Mouse (Mus musculus) liver, postnatal 0 days (tissue): ENCODE results near the gene Tbc1d5. TPM values are rescaled to one million over a fixed set of nuclear protein-coding genes. Genes with fewer than 3 reads are reported as not detected.
"Not testable (repeated sequence)": the region's sequence is repeated elsewhere in the genome, so short reads cannot be mapped to it uniquely, and the experiment has no call there.

ENCODE experiments used
- ATAC-seq: fragments of 200-750 bp; cut with Nextera tagmentation; 2 replicates; pipeline ENCODE4 v1.8.0; 2017; ENCODE audit warnings: mild to moderate bottlenecking, moderate library complexity
- DNase-seq: peaks from one replicate; pipeline ENCODE4 v3.0.0-alpha.2; 2016
- H3K27ac ChIP-seq: fragments of 300-500 bp; sonication (generic); 2 replicates; pipeline ENCODE4 v1.5.1; 2014; ENCODE audit warnings: antibody characterized with exemption, moderate library complexity, mild to moderate bottlenecking, low read depth
- H3K27me3 ChIP-seq: fragments of 300-500 bp; sonication (generic); 2 replicates; pipeline ENCODE4 v1.6.1; 2014; ENCODE audit warnings: low read length, control low read depth, mixed read lengths; ENCODE audit not compliant: insufficient read depth
- H3K36me3 ChIP-seq: fragments of 300-500 bp; sonication (generic); replicated peaks from 2 replicates; pipeline ENCODE4 v1.6.1; 2014; ENCODE audit warnings: mild to moderate bottlenecking, control low read depth, low read length, moderate library complexity, mixed read lengths; ENCODE audit not compliant: insufficient read depth
- H3K4me1 ChIP-seq: fragments of 300-500 bp; sonication (generic); 2 replicates; pipeline ENCODE4 v1.6.1; 2014; ENCODE audit warnings: antibody characterized with exemption, mild to moderate bottlenecking, control low read depth; ENCODE audit not compliant: insufficient read depth
- H3K4me2 ChIP-seq: fragments of 300-500 bp; sonication (generic); 2 replicates; pipeline ENCODE4 v1.6.1; 2014; ENCODE audit warnings: low read depth, mild to moderate bottlenecking, low read length, moderate library complexity, mixed read lengths
- H3K4me3 ChIP-seq: fragments of 300-500 bp; sonication (generic); 2 replicates; pipeline ENCODE4 v1.5.1; 2014; ENCODE audit warnings: low read depth, low read length
- H3K9ac ChIP-seq: fragments of 300-500 bp; sonication (generic); replicated peaks from 2 replicates; pipeline ENCODE4 v1.6.1; 2014; ENCODE audit warnings: mild to moderate bottlenecking, moderate library complexity
- H3K9me3 ChIP-seq: fragments of 300-500 bp; sonication (generic); 2 replicates; pipeline ENCODE4 v1.6.1; 2016; ENCODE audit warnings: mild to moderate bottlenecking, control low read depth, low read length, mixed read lengths
- CTCF ChIP-seq: sonication (generic); IDR thresholded peaks from 2 replicates; pipeline ENCODE4 v1.5.1; 2016; ENCODE audit warnings: antibody characterized with exemption, low read depth
- EP300 ChIP-seq: IDR thresholded peaks from 2 replicates; pipeline ENCODE4 v1.6.1; 2016; ENCODE audit warnings: antibody characterized with exemption, low read depth, mild to moderate bottlenecking
- whole genome bisulfite sequencing: fragments of 180-500 bp; shearing (Covaris S2); extraction: QIAGEN DNeasy Blood & Tissue Kit; methylation state at CpG from one replicate; pipeline ENCODE4 v1.1.7; 2014; ENCODE audit not compliant: insufficient replicate concordance; 5-methylcytosine and 5-hydroxymethylcytosine counted together
- polyA plus RNA-seq: library from polyadenylated mRNA; unstranded; fragments of >200 nt; fragmentation: Nextera tagmentation; extraction: Ambion mirVana; gene quantifications from 2 replicates; pipeline ENCODE4 v1.2.1, GENCODE M21; 2015

Tbc1d5 gene
- polyA plus RNA-seq, 1 experiment from 2014 or later = 2.5 TPM

DNA sequence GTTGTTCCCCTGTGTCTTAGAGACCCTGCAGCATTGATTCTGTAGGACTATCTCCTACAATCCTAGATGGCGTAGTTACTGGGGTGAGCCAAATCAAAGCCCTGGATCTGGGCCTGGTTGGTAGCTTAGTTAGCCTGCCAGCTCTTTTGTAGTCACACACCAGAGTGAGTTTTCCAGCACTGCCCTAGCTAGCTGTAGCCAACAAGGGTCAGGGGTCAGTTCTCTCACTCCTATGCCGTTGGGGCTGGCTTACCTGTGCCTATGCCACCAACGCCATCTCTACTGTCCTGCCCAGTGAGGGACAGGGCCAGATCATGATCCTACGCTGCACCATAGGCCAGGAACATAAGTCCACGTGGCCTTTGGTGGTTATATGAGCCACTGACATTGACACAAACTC lies 461.6 kb downstream of the Tbc1d5 start:
- H3K36me3 ChIP-seq = no peaks in the 10 kb centered on the region
- H3K4me1 ChIP-seq = no peaks in the 10 kb centered on the region
- no peaks in the 10 kb centered on the region for H3K27me3 ChIP-seq
- no peak overlapping the region for H3K9ac ChIP-seq
- no peak overlapping the region for H3K27ac ChIP-seq
- ATAC-seq = no peak
- DNase-seq = peak; percentile 6
- no peak overlapping the region for H3K4me3 ChIP-seq
- no peak overlapping the region for H3K4me2 ChIP-seq
- TF ChIP-seq EP300 = no peak
- TF ChIP-seq CTCF = no peak
- 71% methylated on average over 5 of the region's 5 CpGs for WGBS
- H3K9me3 ChIP-seq = no peaks in the 10 kb centered on the region; the same call in 1 of the 2 replicates

DNA sequence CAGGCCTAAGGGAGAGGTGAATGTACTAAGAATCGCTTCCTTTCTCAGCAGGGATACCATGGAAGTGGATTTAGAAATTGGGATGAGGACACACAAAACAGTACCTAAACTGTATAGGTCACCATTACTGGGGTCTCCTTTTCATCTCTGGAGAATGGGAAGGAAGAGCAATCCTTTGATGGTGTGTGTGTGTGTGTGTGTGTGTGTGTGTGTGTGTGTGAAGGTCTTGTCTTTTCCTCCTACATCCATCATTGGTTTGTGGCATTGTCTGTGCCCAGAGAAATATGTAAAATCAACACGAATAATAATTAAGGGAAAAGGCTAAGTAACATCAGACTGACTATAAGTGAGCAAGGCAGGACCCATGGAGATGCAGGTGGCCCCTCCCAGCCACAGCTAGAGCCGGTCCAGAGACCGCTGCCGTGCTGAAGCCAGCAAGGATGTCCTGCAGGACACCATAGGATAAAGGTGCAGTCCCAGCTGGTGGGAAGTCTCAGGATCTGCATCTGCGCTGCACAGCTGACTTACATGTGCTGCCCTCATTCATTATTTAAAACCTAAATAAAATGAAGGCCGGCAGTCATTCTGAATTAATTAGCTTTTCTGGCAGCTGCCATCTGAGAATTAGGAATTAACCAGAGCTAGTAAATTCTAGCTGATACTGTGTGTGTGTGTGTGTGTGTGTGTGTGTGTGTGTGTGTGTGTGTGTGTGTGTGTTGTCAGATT lies 468.5 kb downstream of the Tbc1d5 start:
- TF ChIP-seq CTCF (no peak), EP300 (no peak)
- no peaks in the 10 kb centered on the region for H3K27me3 ChIP-seq
- ATAC-seq (no peak), DNase-seq (peak; percentile 3)
- no peak overlapping the region for H3K9ac ChIP-seq
- H3K4me2 ChIP-seq = no peak overlapping the region
- 81% methylated on average over 7 of the region's 7 CpGs for WGBS
- H3K36me3 ChIP-seq = no peaks in the 10 kb centered on the region
- H3K4me3 ChIP-seq = no peak overlapping the region
- H3K27ac ChIP-seq = no peak overlapping the region
- H3K9me3 ChIP-seq = no peaks in the 10 kb centered on the region; the same call in 1 of the 2 replicates
- no peaks in the 10 kb centered on the region for H3K4me1 ChIP-seq

DNA sequence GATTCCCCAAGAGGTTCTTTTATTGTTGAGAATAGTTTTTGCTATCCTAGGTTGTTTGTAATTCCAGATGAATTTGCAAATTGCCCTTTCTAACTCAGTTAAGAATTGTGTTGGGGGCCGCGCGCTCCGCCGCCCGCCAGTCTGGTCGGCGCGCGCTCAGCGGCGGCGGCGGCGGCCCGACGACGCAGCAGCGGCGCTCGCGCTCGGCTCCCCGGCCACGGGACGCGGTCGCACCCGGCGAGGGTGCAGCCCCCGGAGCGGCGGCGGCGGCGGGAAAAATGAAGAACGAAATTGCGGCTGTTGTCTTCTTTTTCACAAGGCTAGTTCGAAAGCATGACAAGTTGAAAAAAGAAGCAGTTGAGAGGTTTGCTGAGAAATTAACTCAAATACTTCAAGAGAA lies 480.7 kb downstream of the Tbc1d5 start:
- not testable (repeated sequence) for DNase-seq, H3K9me3 ChIP-seq, ATAC-seq, H3K4me2 ChIP-seq, H3K27ac ChIP-seq, H3K4me3 ChIP-seq, H3K27me3 ChIP-seq, H3K9ac ChIP-seq, H3K4me1 ChIP-seq, H3K36me3 ChIP-seq
- WGBS = 8% methylated on average over 37 of the region's 39 CpGs

- TF ChIP-seq CTCF (no peak), EP300 (no peak)
- DNase-seq (peak; percentile 9), ATAC-seq (no peak)
- H3K27me3 ChIP-seq = no peaks in the 10 kb centered on the region
- no peaks in the 10 kb centered on the region for H3K4me1 ChIP-seq
- H3K27ac ChIP-seq = no peak overlapping the region
- no peak overlapping the region for H3K9ac ChIP-seq
- WGBS = 81% methylated on average over 6 of the region's 6 CpGs
- H3K9me3 ChIP-seq = no peaks in the 10 kb centered on the region
- no peak overlapping the region for H3K4me3 ChIP-seq
- H3K4me2 ChIP-seq = no peak overlapping the region
- no peaks in the 10 kb centered on the region; the same call in none of the 2 replicates for H3K36me3 ChIP-seq
Observed at GRCm38 (mm10) chr17:50688135-50688534, 491.0 kb downstream of the Tbc1d5 start.

DNA sequence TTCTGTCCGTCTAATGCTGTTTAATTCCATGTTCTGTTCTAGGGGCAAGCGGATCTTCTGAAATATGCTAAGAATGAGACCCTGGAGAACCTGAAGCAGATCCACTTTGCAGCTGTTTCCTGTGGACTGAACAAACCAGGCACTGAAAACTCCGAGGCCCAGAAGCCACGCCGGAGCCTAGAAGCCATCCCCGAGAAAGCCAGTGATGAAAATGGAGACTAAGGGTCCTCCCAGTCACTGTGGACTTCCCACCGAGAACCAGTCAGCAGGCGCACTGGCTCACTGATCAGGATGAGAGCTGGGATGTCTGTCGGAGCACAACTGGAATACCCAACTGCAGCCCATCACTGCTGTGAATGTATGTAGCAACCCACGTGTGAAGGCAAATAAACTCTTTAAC lies 491.5 kb downstream of the Tbc1d5 start:
- Histone ChIP-seq H3K4me1 (no peaks in the 10 kb centered on the region), H3K4me3 (no peak overlapping the region), H3K4me2 (no peak overlapping the region), H3K27ac (no peak overlapping the region), H3K36me3 (no peaks in the 10 kb centered on the region; the same call in none of the 2 replicates), H3K27me3 (no peaks in the 10 kb centered on the region), H3K9me3 (no peaks in the 10 kb centered on the region), H3K9ac (no peak overlapping the region)
- WGBS = 89% methylated on average over 10 of the region's 10 CpGs
- DNase-seq (peak; percentile 4), ATAC-seq (no peak)
- no peak for TF ChIP-seq EP300
- TF ChIP-seq CTCF = no peak

- no peak overlapping the region for H3K4me3 ChIP-seq
- WGBS = 64% methylated on average over 7 of the region's 7 CpGs
- DNase-seq (peak; percentile 18), ATAC-seq (peak; percentile 86)
- no peaks in the 10 kb centered on the region for H3K4me1 ChIP-seq
- no peak overlapping the region for H3K9ac ChIP-seq
- H3K27me3 ChIP-seq = no peaks in the 10 kb centered on the region
- no peaks in the 10 kb centered on the region for H3K9me3 ChIP-seq
- H3K4me2 ChIP-seq = no peak overlapping the region
- TF ChIP-seq EP300 = no peak
- TF ChIP-seq CTCF = no peak
- H3K27ac ChIP-seq = no peak overlapping the region
- no peaks in the 10 kb centered on the region; the same call in none of the 2 replicates for H3K36me3 ChIP-seq
Observed at GRCm38 (mm10) chr17:50684960-50685645, 494.0 kb downstream of the Tbc1d5 start.
